Mouse (Mus musculus) midbrain, postnatal 0 days (tissue): ENCODE results near the gene Olfr178. TPM values are rescaled to one million over a fixed set of nuclear protein-coding genes. Genes with fewer than 3 reads are reported as not detected.

Experiments
- ATAC-seq: fragments of 200-750 bp; cut with Nextera tagmentation; 2 replicates; pipeline ENCODE4 v1.8.0; 2017; ENCODE audit warnings: moderate number of reproducible peaks, mild to moderate bottlenecking, moderate TSS enrichment, moderate library complexity; ENCODE audit not compliant: low FRiP score
- DNase-seq: peaks from one replicate; pipeline ENCODE4 v3.0.0-alpha.2; 2015; ENCODE audit warnings: low spot score
- H3K27ac ChIP-seq: fragments of 300-500 bp; sonication (generic); 2 replicates; pipeline ENCODE4 v1.5.1; 2014; ENCODE audit warnings: low read depth, mild to moderate bottlenecking, low read length, mixed read lengths
- H3K27me3 ChIP-seq: fragments of 300-500 bp; sonication (generic); 2 replicates; pipeline ENCODE4 v1.6.1; 2014; ENCODE audit warnings: low read length, control low read depth, mixed read lengths; ENCODE audit not compliant: insufficient read depth
- H3K36me3 ChIP-seq: fragments of 300-500 bp; sonication (generic); 2 replicates; pipeline ENCODE4 v1.6.1; 2014; ENCODE audit warnings: low read length, control low read depth, mixed read lengths; ENCODE audit not compliant: insufficient read depth
- H3K4me1 ChIP-seq: fragments of 300-500 bp; sonication (generic); 2 replicates; pipeline ENCODE4 v1.6.1; 2014; ENCODE audit warnings: mild to moderate bottlenecking, control low read depth, antibody characterized with exemption, low read length, mixed read lengths; ENCODE audit not compliant: insufficient read depth
- H3K4me2 ChIP-seq: fragments of 300-500 bp; sonication (generic); 2 replicates; pipeline ENCODE4 v1.6.1; 2014; ENCODE audit warnings: low read depth, mild to moderate bottlenecking, low read length, mixed read lengths; ENCODE audit not compliant: poor library complexity, severe bottlenecking
- H3K4me3 ChIP-seq: fragments of 300-500 bp; sonication (generic); 2 replicates; pipeline ENCODE4 v1.5.1; 2014; ENCODE audit warnings: low read depth, mild to moderate bottlenecking, low read length, moderate library complexity
- H3K9ac ChIP-seq: fragments of 300-500 bp; sonication (generic); replicated peaks from 2 replicates; pipeline ENCODE4 v1.6.1; 2014; ENCODE audit warnings: mild to moderate bottlenecking, low read length, moderate library complexity, mixed read lengths; ENCODE audit not compliant: poor library complexity, severe bottlenecking
- H3K9me3 ChIP-seq: fragments of 300-500 bp; sonication (generic); 2 replicates; pipeline ENCODE4 v1.6.1; 2016; ENCODE audit warnings: low read length, control low read depth
- CTCF ChIP-seq: IDR thresholded peaks from 2 replicates; pipeline ENCODE4 v1.5.1; 2016; ENCODE audit warnings: antibody characterized with exemption, mild to moderate bottlenecking
- WGBS: fragments of 180-500 bp; shearing (Covaris S2); extraction: QIAGEN DNeasy Blood & Tissue Kit; methylation state at CpG from one replicate; pipeline ENCODE4 v1.1.7; 2014; 5-methylcytosine and 5-hydroxymethylcytosine counted together
- polyA plus RNA-seq: library from polyadenylated mRNA; unstranded; fragments of >200 nt; fragmentation: Nextera tagmentation; extraction: Ambion mirVana; gene quantifications from 2 replicates; pipeline ENCODE4 v1.2.1, GENCODE M21; 2015
- total RNA-seq: library from RNA; depleted of rRNA; stranded (reverse); fragments of >200 nt; gene quantifications from 2 replicates; pipeline ENCODE4 v1.2.3, GENCODE M21; 2014; rRNA removed

Gene Olfr178
- total RNA-seq (not detected in 2 replicates), polyA plus RNA-seq (not detected in 2 replicates)

DNA sequence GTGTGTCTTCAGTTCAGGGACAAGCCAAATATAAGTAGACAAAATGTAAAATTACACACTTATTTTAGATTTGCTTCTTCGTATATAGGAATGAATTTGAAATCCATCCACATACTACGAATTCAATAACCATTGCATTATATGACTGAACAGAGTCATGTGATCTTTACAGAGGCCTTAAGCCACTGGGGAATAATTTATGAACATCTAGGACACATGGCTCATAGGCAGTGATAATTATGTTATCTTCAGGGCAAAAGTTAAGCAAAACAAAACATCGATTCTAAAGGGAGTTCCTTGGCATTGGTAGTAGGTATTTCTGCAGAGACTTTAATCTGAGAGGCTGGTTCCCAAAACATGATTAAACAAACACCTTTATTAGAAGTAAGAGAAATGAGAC, at the start of gene Olfr178:
TSS of gene Olfr178 (minus strand) at position 101 of the 400 bp plus-strand sequence.
- no peaks in the 10 kb centered on the region for H3K4me1 ChIP-seq
- no peak within 1 kb of the TSS for H3K9ac ChIP-seq
- no peak within 1 kb of the TSS for H3K4me3 ChIP-seq
- ATAC-seq (no peak), DNase-seq (no peak)
- H3K27me3 ChIP-seq: no peaks in the 10 kb centered on the region
- no peaks in the 10 kb centered on the region for H3K9me3 ChIP-seq
- H3K4me2 ChIP-seq: no peak within 1 kb of the TSS
- whole genome bisulfite sequencing: 91% methylated on average over 3 of the region's 3 CpGs
- no peak for TF ChIP-seq CTCF
- no peaks in the 10 kb centered on the region for H3K36me3 ChIP-seq
- H3K27ac ChIP-seq: no peak within 1 kb of the TSS

DNA sequence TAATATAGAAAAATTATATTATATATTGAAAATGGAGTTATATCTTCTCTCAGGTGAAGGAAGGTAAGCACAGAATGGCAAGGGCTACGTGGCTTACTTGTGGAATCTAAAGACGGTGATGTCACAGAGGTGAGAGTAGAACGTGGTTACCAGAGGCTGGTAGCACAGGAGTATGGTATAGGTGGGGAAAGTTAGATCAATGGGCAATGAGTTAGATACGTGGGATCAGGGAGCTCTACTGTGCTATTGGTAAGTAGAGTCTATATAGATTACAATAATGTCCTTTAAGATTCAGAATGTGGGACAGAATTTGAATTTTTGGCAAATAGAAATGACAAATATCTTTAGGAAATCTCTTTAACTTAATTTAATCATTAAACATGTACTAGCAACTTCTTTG, 37.4 kb upstream of the Olfr178 start, which contains the start of gene Olfr180:
TSS of gene Olfr180 (minus strand) at position 101 of the 400 bp plus-strand sequence.
- Histone ChIP-seq H3K4me1 (no peaks in the 10 kb centered on the region), H3K27ac (no peak within 1 kb of the TSS), H3K36me3 (no peaks in the 10 kb centered on the region), H3K4me2 (no peak within 1 kb of the TSS), H3K27me3 (no peaks in the 10 kb centered on the region), H3K4me3 (no peak within 1 kb of the TSS), H3K9me3 (no peaks in the 10 kb centered on the region), H3K9ac (no peak within 1 kb of the TSS)
- no peak for TF ChIP-seq CTCF
- DNase-seq: no peak
- no peak for ATAC-seq
- 80% methylated on average over 4 of the region's 4 CpGs for WGBS

DNA sequence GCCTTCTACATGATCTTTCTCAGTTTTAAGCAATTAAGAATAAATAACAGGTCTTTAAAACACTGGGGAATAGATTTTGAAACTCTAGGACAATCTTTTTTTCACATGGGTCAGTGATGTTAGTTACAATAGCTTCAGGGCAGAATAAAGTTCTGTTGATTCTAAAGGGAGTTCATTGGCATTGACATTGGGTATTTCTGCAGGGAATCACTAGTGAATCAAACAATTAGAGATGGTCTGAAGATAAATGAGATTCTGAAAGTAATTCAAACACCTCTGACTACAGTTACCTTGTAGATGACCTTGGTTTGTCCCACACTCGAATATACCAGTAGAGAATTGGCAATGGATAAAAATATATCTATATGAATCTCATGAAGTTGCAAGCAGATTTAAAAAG, 36.8 kb upstream of the Olfr178 start, which contains the start of gene Olfr181:
TSS of gene Olfr181 (minus strand) at position 101 of the 400 bp plus-strand sequence.
- ATAC-seq: no peak

DNA sequence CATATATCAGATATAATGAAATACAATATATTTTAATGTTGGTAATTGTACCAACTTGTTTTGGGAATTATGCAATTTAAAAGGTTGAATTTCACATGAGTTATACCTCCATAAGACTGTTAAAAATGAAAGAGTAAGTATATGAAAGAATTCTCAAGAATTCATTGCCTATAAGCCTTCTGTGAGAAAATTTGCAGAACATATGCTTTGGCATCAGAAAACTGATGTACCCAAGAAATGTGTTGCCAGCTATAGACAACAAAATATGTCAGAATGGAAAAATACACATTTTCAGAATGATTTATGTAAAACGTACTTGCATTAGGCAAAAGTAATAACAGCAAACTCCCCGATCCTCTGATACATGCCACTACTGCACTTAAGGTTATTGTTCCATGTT, 7.4 kb downstream of the Olfr178 start:
- no peak for ATAC-seq
- Histone ChIP-seq H3K4me2 (no peak overlapping the region), H3K4me3 (no peak overlapping the region), H3K27ac (no peak overlapping the region), H3K27me3 (no peaks in the 10 kb centered on the region), H3K4me1 (no peaks in the 10 kb centered on the region), H3K9me3 (no peaks in the 10 kb centered on the region), H3K9ac (no peak overlapping the region), H3K36me3 (no peaks in the 10 kb centered on the region)
- TF ChIP-seq CTCF: no peak
- 94% methylated on average over 2 of the region's 2 CpGs for WGBS
- no peak for DNase-seq

More for the DNA sequence above, 36.8 kb upstream of the Olfr178 start, which contains the start of gene Olfr181:
- Histone ChIP-seq H3K4me1 (no peaks in the 10 kb centered on the region), H3K9ac (no peak within 1 kb of the TSS), H3K27ac (no peak within 1 kb of the TSS), H3K4me3 (no peak within 1 kb of the TSS), H3K4me2 (no peak within 1 kb of the TSS), H3K36me3 (no peaks in the 10 kb centered on the region), H3K27me3 (no peaks in the 10 kb centered on the region), H3K9me3 (no peaks in the 10 kb centered on the region)
- no peak for DNase-seq
- WGBS: 63% methylated on average over 1 of the region's 1 CpGs
- no peak for TF ChIP-seq CTCF

DNA sequence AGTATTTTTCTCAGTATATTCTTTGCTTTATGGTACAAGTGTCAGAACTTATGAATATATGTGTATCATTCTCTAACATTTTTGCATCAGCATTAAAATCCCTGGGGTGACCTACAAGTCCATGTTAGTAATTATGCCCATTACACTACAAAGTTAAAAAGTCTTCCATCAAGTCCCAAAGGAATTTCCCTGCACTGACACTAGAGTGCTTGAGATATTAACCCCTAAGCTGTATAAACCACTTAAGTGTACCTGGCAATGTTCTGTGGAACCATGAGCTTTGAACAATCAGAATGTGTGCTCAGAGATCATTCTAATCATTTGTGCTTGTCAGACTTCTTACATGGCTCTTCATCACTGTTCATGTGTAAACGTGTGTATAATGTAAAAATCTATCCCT, 17.2 kb downstream of the Olfr178 start, which contains the start of gene Olfr177:
TSS of gene Olfr177 (minus strand) at position 101 of the 400 bp plus-strand sequence.
- ATAC-seq: no peak
- WGBS: 64% methylated on average over 1 of the region's 1 CpGs
- no peak for DNase-seq

DNA sequence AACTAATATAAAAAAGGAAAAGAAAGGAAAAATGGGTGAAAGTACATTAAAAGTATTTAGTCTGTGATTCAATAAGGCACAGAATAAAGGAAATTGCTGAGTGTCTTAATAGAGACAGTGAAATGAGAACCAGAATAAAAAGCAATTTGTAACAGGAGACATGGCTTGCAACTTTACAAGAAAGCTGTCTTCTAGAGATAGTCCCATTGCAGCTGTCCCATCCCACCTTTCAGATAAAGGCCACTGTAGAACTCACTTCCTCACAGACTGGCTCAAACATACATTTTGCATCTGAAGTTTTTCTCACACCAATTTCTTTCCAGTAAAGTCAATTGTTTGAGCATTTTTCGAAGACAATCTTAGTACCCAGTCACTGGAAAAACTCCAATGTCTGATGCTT, 30.4 kb downstream of the Olfr178 start:
- Histone ChIP-seq H3K4me3 (no peak overlapping the region), H3K9me3 (no peaks in the 10 kb centered on the region), H3K4me1 (no peaks in the 10 kb centered on the region), H3K27ac (no peak overlapping the region), H3K9ac (no peak overlapping the region), H3K4me2 (no peak overlapping the region), H3K27me3 (no peaks in the 10 kb centered on the region), H3K36me3 (no peaks in the 10 kb centered on the region)
- DNase-seq (no peak), ATAC-seq (no peak)
- whole genome bisulfite sequencing: 72% methylated on average over 1 of the region's 1 CpGs
- no peak for TF ChIP-seq CTCF

More for the DNA sequence above, 17.2 kb downstream of the Olfr178 start, which contains the start of gene Olfr177:
- no peak for TF ChIP-seq CTCF
- no peaks in the 10 kb centered on the region for H3K36me3 ChIP-seq
- H3K27me3 ChIP-seq: no peaks in the 10 kb centered on the region
- H3K27ac ChIP-seq: no peak within 1 kb of the TSS
- H3K9ac ChIP-seq: no peak within 1 kb of the TSS
- no peak within 1 kb of the TSS for H3K4me2 ChIP-seq
- no peak within 1 kb of the TSS for H3K4me3 ChIP-seq
- H3K4me1 ChIP-seq: no peaks in the 10 kb centered on the region
- no peaks in the 10 kb centered on the region for H3K9me3 ChIP-seq
